17 mouse cellular contexts compared by ENCODE assay signal in the genomic region with DNA sequence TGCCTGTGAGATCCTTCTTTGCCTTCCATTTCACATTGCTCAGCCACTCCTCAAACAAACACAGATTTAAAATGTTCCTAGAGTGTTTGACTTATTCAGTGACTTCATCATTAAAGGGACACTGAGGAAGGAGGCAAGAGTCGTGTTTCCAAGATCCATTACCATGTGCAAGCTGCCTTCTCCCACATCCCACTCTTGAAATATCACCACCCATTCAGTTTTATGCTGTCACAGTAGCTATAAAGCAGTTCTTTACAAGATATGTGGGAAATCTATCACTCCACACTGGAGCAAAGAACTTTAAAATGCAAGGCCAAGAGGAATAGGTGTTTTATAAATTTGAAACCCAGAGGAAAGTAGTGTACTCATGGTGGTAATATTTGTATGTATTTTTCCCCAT.
"Had no signal": no experiment of that assay in that cellular context is flagged by ENCODE, and none has a peak within 500 bp of the region (broad histone marks: within the 10 kb centered on the region; RNA-seq: fewer than 3 reads in every experiment).

No protein-coding gene starts in this region.

- ATAC-seq: liver, embryonic 12.5 days; liver, postnatal 0 days; lung, postnatal 0 days; midbrain, embryonic 13.5 days; midbrain, embryonic 15.5 days; midbrain, embryonic 16.5 days had no signal

- DNase-seq: left cerebral cortex, postnatal 4 days; liver; liver, embryonic 13.5 days; liver, postnatal 0 days; lung, adult 18-20 months; lung, adult 2 months; lung, embryonic 14.5 days; lung, postnatal 10 days; lung, postnatal 14 days; lung, postnatal 36 days; lung, postnatal 4 days; midbrain, embryonic 14.5 days had no signal
